Mouse (Mus musculus): ENCODE results near the gene Wasf2.

The Wasf2 gene

GRCm38 (mm10) chr4:133235415-133235814 is 105.1 kb downstream of the Wasf2 start:
- H3K9me3 ChIP-seq (ENCODE audit: low read length): no peaks in the 10 kb centered on the region
- no peaks in the 10 kb centered on the region for H3K36me3 ChIP-seq (ENCODE audit: insufficient read depth, low read length)
- peaks cover 14% of the 10 kb centered on the region for H3K4me1 ChIP-seq (replicated peaks; ENCODE audit: low read depth, low read length)
- H3K4me3 ChIP-seq (replicated peaks; ENCODE audit: low read length): no peak overlapping the region
- H3K27me3 ChIP-seq (ENCODE audit: insufficient read depth, low read length): peaks cover 21% of the 10 kb centered on the region
- TF ChIP-seq POU5F1 (IDR thresholded peaks at IDR 0.05; ENCODE audit: borderline replicate concordance, low read length) (no peak), CTCF (conservative IDR thresholded peaks at IDR 0.05; ENCODE audit: low read length) (no peak), NANOG (IDR thresholded peaks at IDR 0.05; ENCODE audit: borderline replicate concordance, low read length) (no peak)

- no peak for TF ChIP-seq CTCF (conservative IDR thresholded peaks at IDR 0.05; ENCODE audit: low read length)
- TF ChIP-seq POU5F1 (IDR thresholded peaks at IDR 0.05; ENCODE audit: borderline replicate concordance, low read length): no peak
- Histone ChIP-seq H3K27me3 (ENCODE audit: insufficient read depth, low read length) (peaks cover 24% of the 10 kb centered on the region), H3K9me3 (ENCODE audit: low read length) (no peaks in the 10 kb centered on the region), H3K4me1 (replicated peaks; ENCODE audit: low read depth, low read length) (peaks cover 29% of the 10 kb centered on the region), H3K4me3 (replicated peaks; ENCODE audit: low read length) (no peak overlapping the region), H3K36me3 (ENCODE audit: insufficient read depth, low read length) (no peaks in the 10 kb centered on the region)
Observed at GRCm38 (mm10) chr4:133237911-133238310, 107.6 kb downstream of the Wasf2 start.

- Histone ChIP-seq H3K9me3 (ENCODE audit: low read length) (no peaks in the 10 kb centered on the region), H3K36me3 (ENCODE audit: insufficient read depth, low read length) (no peaks in the 10 kb centered on the region), H3K27me3 (ENCODE audit: insufficient read depth, low read length) (peaks cover 44% of the 10 kb centered on the region), H3K4me1 (replicated peaks; ENCODE audit: low read depth, low read length) (peaks cover 36% of the 10 kb centered on the region), H3K4me3 (replicated peaks; ENCODE audit: low read length) (peak within 1 kb of the TSS; percentile 93)
- no peak for TF ChIP-seq NANOG (IDR thresholded peaks at IDR 0.05; ENCODE audit: borderline replicate concordance, low read length)
- TF ChIP-seq POU5F1 (IDR thresholded peaks at IDR 0.05; ENCODE audit: borderline replicate concordance, low read length): no peak
- no peak for TF ChIP-seq CTCF (conservative IDR thresholded peaks at IDR 0.05; ENCODE audit: low read length)
Observed at GRCm38 (mm10) chr4:133240490-133240921, 110.2 kb downstream of the Wasf2 start, which contains the start of gene Map3k6. Gene Map3k6, plus strand, starts transcription at chr4:133240818.

GRCm38 (mm10) chr4:133240934-133241908 is 110.9 kb downstream of the Wasf2 start:
- Histone ChIP-seq H3K9me3 (ENCODE audit: low read length) (no peaks in the 10 kb centered on the region), H3K36me3 (ENCODE audit: insufficient read depth, low read length) (no peaks in the 10 kb centered on the region), H3K4me1 (replicated peaks; ENCODE audit: low read depth, low read length) (peaks cover 36% of the 10 kb centered on the region), H3K4me3 (replicated peaks; ENCODE audit: low read length) (peak overlapping the region; percentile 93), H3K27me3 (ENCODE audit: insufficient read depth, low read length) (peaks cover 46% of the 10 kb centered on the region)
- no peak for TF ChIP-seq NANOG (IDR thresholded peaks at IDR 0.05; ENCODE audit: borderline replicate concordance, low read length)
- no peak for TF ChIP-seq CTCF (conservative IDR thresholded peaks at IDR 0.05; ENCODE audit: low read length)
- TF ChIP-seq POU5F1 (IDR thresholded peaks at IDR 0.05; ENCODE audit: borderline replicate concordance, low read length): no peak

- TF ChIP-seq CTCF (conservative IDR thresholded peaks at IDR 0.05; ENCODE audit: low read length) (no peak), POU5F1 (IDR thresholded peaks at IDR 0.05; ENCODE audit: borderline replicate concordance, low read length) (no peak), NANOG (IDR thresholded peaks at IDR 0.05; ENCODE audit: borderline replicate concordance, low read length) (no peak)
- H3K27me3 ChIP-seq (ENCODE audit: insufficient read depth, low read length): peaks cover 53% of the 10 kb centered on the region
- peaks cover 39% of the 10 kb centered on the region for H3K4me1 ChIP-seq (replicated peaks; ENCODE audit: low read depth, low read length)
- H3K9me3 ChIP-seq (ENCODE audit: low read length): no peaks in the 10 kb centered on the region
- peak overlapping the region; percentile 93 for H3K4me3 ChIP-seq (replicated peaks; ENCODE audit: low read length)
- no peaks in the 10 kb centered on the region for H3K36me3 ChIP-seq (ENCODE audit: insufficient read depth, low read length)
Observed at GRCm38 (mm10) chr4:133241910-133242309, 111.6 kb downstream of the Wasf2 start.

GRCm38 (mm10) chr4:133242710-133243109 is 112.4 kb downstream of the Wasf2 start:
- Histone ChIP-seq H3K9me3 (ENCODE audit: low read length) (no peaks in the 10 kb centered on the region), H3K27me3 (ENCODE audit: insufficient read depth, low read length) (peaks cover 61% of the 10 kb centered on the region), H3K4me3 (replicated peaks; ENCODE audit: low read length) (no peak overlapping the region), H3K36me3 (ENCODE audit: insufficient read depth, low read length) (no peaks in the 10 kb centered on the region), H3K4me1 (replicated peaks; ENCODE audit: low read depth, low read length) (peaks cover 47% of the 10 kb centered on the region)
- no peak for TF ChIP-seq POU5F1 (IDR thresholded peaks at IDR 0.05; ENCODE audit: borderline replicate concordance, low read length)
- TF ChIP-seq CTCF (conservative IDR thresholded peaks at IDR 0.05; ENCODE audit: low read length): no peak
- no peak for TF ChIP-seq NANOG (IDR thresholded peaks at IDR 0.05; ENCODE audit: borderline replicate concordance, low read length)

GRCm38 (mm10) chr4:133243538-133243937 is 113.2 kb downstream of the Wasf2 start:
- no peaks in the 10 kb centered on the region for H3K9me3 ChIP-seq (ENCODE audit: low read length)
- TF ChIP-seq CTCF (conservative IDR thresholded peaks at IDR 0.05; ENCODE audit: low read length) (no peak), NANOG (IDR thresholded peaks at IDR 0.05; ENCODE audit: borderline replicate concordance, low read length) (no peak), POU5F1 (IDR thresholded peaks at IDR 0.05; ENCODE audit: borderline replicate concordance, low read length) (no peak)

GRCm38 (mm10) chr4:133244289-133244688 is 114.0 kb downstream of the Wasf2 start:
- Histone ChIP-seq H3K4me1 (replicated peaks; ENCODE audit: low read depth, low read length) (peaks cover 54% of the 10 kb centered on the region), H3K36me3 (ENCODE audit: insufficient read depth, low read length) (no peaks in the 10 kb centered on the region), H3K4me3 (replicated peaks; ENCODE audit: low read length) (no peak overlapping the region), H3K9me3 (ENCODE audit: low read length) (no peaks in the 10 kb centered on the region), H3K27me3 (ENCODE audit: insufficient read depth, low read length) (peaks cover 73% of the 10 kb centered on the region)
- no peak for TF ChIP-seq CTCF (conservative IDR thresholded peaks at IDR 0.05; ENCODE audit: low read length)

More at GRCm38 (mm10) chr4:133243538-133243937, 113.2 kb downstream of the Wasf2 start:
- Histone ChIP-seq H3K27me3 (ENCODE audit: insufficient read depth, low read length) (peaks cover 69% of the 10 kb centered on the region), H3K36me3 (ENCODE audit: insufficient read depth, low read length) (no peaks in the 10 kb centered on the region), H3K4me3 (replicated peaks; ENCODE audit: low read length) (no peak overlapping the region), H3K4me1 (replicated peaks; ENCODE audit: low read depth, low read length) (peaks cover 52% of the 10 kb centered on the region)

Data from E14TG2a.4 (cell line).